In the genomic region with DNA sequence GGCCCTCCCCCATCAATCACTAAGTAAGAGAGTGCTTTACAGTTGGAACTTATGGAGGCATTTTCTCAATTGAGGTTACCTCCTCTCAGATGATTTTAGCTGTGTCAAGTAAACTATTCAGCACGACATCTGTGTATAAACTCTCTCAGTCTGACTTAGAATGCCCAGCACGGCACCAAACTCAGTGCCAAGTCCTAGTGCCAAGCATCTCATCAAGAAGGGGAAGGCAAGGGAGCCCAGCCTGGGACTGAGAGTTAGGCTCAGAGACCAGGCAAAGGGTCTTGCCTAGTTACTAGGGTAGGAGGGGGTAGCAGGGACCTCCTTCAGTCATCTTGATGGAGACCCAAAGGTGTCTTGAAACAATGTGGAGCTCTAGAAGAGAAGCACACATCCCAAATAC, we compare ENCODE assay signal across 23 mouse cellular contexts. TPM values are rescaled to one million over a fixed set of nuclear protein-coding genes. Genes with fewer than 3 reads are reported as not detected.
DNase-seq lines count a peak whose midpoint lies in the region; ATAC-seq and TF ChIP-seq lines count a peak whose summit lies in the region.
"Had no signal": no experiment of that assay in that cellular context is flagged by ENCODE, and none has a peak within 500 bp of the region (broad histone marks: within the 10 kb centered on the region; RNA-seq: fewer than 3 reads in every experiment).

No protein-coding gene starts in this region.

- intact Hi-C loops in heart, postnatal 14 days (cut with DNase I), result no loop called here
- intact Hi-C loops in left cerebral cortex, postnatal 4 days (cut with DNase I), result no loop called here
- intact Hi-C loops in left cerebral cortex, adult 2 months (cut with DNase I), result no loop called here

- no peak for TF ChIP-seq POLR2A in brain, embryonic 14.5 days (IDR thresholded peaks at IDR 0.05; ENCODE audit: borderline replicate concordance, extremely low read depth, insufficient read depth, insufficient read length, poor library complexity, severe bottlenecking)

- H3K4me3 ChIP-seq in left cerebral cortex, adult 2 months, result no peak overlapping the region
- H3K4me3 ChIP-seq: embryonic facial prominence, embryonic 12.5 days; embryonic facial prominence, embryonic 15.5 days; forebrain, embryonic 12.5 days; forebrain, embryonic 15.5 days; hindbrain, embryonic 10.5 days; hindbrain, embryonic 15.5 days had no signal

- H3K27ac ChIP-seq in left cerebral cortex, adult 2 months, result no peak overlapping the region
- H3K27ac ChIP-seq: embryonic facial prominence, embryonic 12.5 days; embryonic facial prominence, embryonic 15.5 days; forebrain, embryonic 12.5 days; forebrain, embryonic 15.5 days; hindbrain, embryonic 10.5 days; hindbrain, embryonic 15.5 days had no signal

- no peak for ATAC-seq in monocyte, adult 5-6 weeks (replicated peaks; ENCODE audit: insufficient number of reproducible peaks, low FRiP score, low TSS enrichment, poor library complexity, severe bottlenecking)
- ATAC-seq: CD4-positive, CD25-positive, alpha-beta regulatory T cell, adult 4 months; forebrain, embryonic 15.5 days; inflammation-experienced regulatory T-cells, adult 6 months; intestine, embryonic 16.5 days had no signal

- TF ChIP-seq CTCF in left cerebral cortex, adult 2 months (IDR thresholded peaks at IDR 0.05), result no peak
- no peak for TF ChIP-seq CTCF in brain, embryonic 14.5 days (IDR thresholded peaks at IDR 0.05; ENCODE audit: borderline replicate concordance, extremely low read depth, insufficient read depth, insufficient read length)

- peak; percentile 56 for DNase-seq in heart, adult 11 months
- no peak for DNase-seq in heart, postnatal 14 days
- peak; percentile 43 for DNase-seq in left cerebral cortex, postnatal 4 days
- no peak for DNase-seq in left cerebral cortex, adult 2 months (ENCODE audit: extremely low spot score in 1 of 2, low spot score in 2 of 2)
- DNase-seq in brain, embryonic 14.5 days (ENCODE audit: low read depth), result peak; percentile 2
- DNase-seq: adrenal gland, adult 2 months; adrenal gland, postnatal 14 days; cerebellum, adult 11-12 months; cerebellum, adult 9-10 months; cerebellum, postnatal 25 days; gastrocnemius, postnatal 10 days; gastrocnemius, postnatal 36 days; heart, postnatal 36 days had no signal

RNA-seq across cellular contexts. Expression of a gene that starts 29.2 kb away (rescaled TPM):
- total RNA-seq in heart, postnatal 14 days (2021), result 10 to 100 TPM; 10.4 to 10.6 TPM
- 10 to 100 TPM; 38.3 to 41.6 TPM for total RNA-seq in left cerebral cortex, postnatal 4 days (2021)
- 10 to 100 TPM; 26.3 to 31.5 TPM for total RNA-seq in left cerebral cortex, adult 2 months (2021)
- polyA plus RNA-seq in brain, embryonic 14.5 days (2012; rRNA removed), result 20.3 and 20.9 TPM in 2 replicates
- 44.6 to 78.9 TPM (median 57.4 TPM) in 3 replicates for total RNA-seq in monocyte, adult 5-6 weeks (2017)

Comparison
In these comparisons a context has a peak if more than half of its experiments do, and no peak if none do; other contexts are left out.
1. DNase-seq: peak in heart, adult 11 months (single experiment), left cerebral cortex, postnatal 4 days (single experiment) and brain, embryonic 14.5 days (single experiment); none in heart, postnatal 14 days (0 of 2) and left cerebral cortex, adult 2 months (0 of 2).